Mouse (Mus musculus): ENCODE measurements around the gene Fcrl6. TPM values are rescaled to one million over a fixed set of nuclear protein-coding genes. Genes with fewer than 3 reads are reported as not detected.

Fcrl6 gene
- total RNA-seq (2021), result not detected

GRCm38 (mm10) chr1:172602326-172602725 is at the start of gene Fcrl6:
Fcrl6 (minus strand) TSS chr1:172602551.
- no peak for DNase-seq

DNA sequence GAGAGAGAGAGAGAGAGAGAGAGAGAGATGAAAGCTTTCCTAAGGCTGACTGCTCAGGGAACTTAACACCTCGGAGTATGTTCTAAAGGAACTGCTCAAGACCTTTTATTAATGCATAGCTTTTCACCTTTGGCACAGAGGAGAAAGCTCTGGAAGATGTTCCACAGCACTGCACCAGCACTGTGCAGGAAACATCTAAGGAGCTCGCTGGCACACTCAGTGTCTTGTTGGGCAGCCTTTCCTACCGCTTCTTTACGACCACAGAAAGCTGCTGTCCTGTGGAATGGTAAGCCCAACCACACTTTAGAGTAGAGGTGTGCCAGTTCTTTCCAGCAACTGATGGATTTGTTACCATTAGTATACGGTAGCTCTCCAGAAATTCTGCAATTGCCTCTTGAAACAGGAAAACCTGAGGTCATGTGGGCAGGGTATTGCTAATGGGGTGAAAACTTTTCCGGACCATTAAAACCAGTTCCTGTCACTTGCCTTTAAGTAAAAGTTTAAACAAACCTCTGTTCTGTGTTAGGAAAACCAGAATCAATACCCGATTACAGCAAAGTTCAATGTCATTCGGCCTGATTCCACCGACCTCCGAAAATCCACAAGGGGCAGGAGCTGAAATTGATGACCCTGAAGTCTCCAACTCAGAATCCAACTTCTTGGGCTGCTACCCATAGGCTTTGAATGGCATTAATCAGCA is 49.1 kb upstream of the Fcrl6 start:
- no peak for DNase-seq

DNA sequence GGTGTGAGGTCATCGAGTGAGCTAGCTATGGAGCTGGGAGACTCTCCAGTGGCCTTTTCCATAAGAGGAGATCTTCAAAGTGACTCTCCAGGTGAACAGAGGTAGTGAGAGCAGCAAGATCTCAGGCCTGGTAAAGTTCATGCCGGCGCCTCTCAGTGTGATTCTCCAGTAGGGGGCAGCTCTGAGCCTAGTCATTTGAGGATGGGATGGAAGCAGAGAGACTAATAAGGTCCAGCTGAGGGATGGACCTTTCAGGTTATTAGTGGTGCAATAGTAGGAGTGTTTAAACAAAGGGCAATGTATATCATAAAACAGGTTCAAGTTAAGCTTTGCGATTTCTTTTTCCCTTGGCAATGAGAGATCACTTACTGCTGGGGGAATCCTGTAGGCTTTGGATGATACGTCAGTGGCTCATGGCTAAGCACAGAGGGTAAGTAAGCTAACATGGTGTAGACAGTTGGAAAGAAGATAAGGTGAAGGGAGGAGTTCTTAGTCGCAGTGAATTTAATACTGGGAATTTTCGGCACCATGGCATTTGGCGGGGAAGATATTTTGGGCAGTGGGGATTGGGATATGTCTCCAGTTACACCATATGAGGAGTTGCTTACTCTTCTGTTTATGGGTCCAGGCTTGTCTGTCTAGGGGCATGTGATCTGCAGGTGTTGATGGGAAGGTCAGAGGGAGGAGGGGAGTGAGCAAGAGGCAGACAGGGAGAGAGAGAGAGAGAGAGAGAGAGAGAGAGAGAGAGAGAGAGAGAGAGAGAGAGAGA is 48.4 kb upstream of the Fcrl6 start:
- DNase-seq, result no peak

- no peak for DNase-seq
These were observed 47.0 kb upstream of the Fcrl6 start for GRCm38 (mm10) chr1:172649396-172649795.

DNA sequence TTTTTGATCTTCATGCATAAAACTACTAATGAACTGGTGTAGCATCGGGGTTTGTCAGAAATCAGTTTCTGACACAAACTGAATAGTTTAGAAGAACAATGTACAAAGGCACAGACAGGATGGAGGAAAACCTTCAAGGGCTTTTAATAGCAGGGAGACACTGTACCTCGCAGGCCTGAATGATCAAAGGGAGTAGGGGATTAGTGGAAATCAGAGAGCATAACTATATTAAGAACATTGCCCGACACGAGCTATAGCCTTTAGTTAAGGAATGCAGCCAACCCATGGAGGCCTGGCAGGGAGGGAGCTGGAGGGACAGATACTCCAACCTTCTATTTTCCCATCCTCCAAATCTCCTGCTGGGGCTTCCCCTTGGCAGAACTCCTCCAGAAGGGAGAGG is 44.9 kb upstream of the Fcrl6 start:
- no peak for DNase-seq

DNA sequence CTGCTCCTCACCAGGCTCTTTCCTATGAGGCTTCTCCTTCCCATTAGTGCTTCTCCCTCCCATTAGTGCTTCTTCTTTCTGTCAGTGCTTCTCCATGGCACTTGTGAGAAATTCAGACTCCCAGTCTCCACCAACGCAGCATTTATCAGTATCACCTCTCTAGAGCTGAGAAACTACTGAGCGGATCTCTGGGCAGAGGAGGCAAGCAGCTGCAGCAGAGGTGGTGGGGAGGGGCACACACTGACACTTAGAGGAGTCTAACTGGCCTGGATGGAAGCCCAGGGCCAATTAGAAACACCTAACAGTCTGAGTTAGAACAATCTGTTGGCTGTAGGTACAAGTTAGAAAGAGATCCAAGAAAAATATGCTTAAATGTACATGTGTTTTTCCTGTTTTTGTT is 36.4 kb upstream of the Fcrl6 start:
- no peak for DNase-seq

DNA sequence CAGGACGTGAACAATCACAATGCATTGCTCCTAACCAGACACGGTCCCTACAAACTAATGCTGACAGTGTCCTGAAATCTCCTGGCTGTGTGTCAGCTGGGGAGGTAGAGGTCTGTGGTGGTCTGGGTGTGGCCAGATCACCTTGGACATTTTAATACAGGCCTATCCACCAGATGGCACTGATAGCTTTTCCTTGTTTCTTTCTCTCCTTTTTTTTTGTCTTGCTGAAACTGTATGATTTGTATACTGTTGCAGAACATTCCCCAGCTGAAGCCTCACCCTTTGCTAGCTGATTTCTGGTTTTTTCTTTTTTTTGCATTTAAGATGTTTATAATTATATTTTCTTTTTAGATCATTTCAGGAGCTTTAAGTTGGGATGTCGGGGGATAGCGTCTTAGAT is 35.5 kb upstream of the Fcrl6 start:
- DNase-seq, result no peak

DNA sequence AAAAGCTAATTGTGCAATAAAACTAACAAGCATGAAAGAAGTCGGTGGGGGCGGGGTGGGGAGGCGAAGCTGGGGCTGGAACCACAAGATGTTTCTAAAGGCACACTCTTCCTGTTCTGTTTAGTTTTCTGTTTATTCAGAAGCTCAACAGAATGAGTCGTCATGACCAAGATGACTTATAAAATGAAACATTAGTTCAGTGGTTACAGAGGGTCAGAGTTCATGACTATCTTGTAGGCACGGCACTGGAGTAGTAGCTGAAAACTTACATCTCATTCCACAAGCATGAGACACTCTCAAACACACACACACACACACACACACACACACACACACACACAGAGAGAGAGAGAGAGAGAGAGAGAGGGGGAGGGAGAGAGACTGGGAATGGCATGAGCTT is 33.9 kb upstream of the Fcrl6 start:
- DNase-seq, result no peak

DNA sequence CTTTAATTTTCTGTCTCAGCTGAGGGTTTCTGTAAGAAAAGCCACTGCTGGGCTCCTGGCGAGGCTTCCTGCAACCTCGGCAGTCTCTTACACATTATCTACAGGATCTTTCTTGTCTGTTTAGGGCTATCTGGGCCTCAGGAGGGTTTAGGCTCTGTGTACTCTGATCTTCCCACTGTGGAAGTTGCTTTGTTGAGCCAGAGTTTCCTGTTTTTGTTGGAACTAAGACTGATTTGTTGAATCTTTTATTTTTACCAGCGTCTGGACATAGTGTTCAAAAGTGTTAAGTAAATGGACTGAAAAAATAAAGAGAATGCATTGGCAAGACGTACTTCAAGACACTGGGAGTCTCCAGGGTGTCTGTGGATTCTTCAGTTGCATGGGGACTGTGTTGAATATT is 32.9 kb upstream of the Fcrl6 start:
- no peak for DNase-seq

DNA sequence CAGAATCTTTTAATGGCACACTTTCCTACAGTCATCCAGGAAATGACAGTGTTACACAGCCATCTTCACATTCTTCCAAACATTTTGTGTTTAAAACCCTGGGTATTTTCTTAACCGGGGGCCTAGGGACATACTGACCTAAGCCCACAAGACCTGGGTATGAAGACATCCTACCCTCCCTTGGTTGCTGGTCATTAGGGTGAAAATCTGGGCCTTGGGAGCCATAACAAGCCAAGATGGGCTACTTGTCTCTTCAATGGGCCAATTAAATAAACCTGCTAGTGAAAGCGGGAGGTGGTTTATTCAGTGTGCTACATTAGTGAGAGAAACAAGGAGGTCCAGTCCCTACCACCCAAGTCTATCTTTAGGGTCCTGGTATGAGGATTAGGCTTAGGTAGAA is 31.8 kb upstream of the Fcrl6 start:
- DNase-seq, result no peak

GRCm38 (mm10) chr1:172632451-172633326 is 30.3 kb upstream of the Fcrl6 start, which contains the start of gene Dusp23:
Dusp23 (minus strand) TSS chr1:172632962.
- DNase-seq, result peak; percentile 93 to 94

DNA sequence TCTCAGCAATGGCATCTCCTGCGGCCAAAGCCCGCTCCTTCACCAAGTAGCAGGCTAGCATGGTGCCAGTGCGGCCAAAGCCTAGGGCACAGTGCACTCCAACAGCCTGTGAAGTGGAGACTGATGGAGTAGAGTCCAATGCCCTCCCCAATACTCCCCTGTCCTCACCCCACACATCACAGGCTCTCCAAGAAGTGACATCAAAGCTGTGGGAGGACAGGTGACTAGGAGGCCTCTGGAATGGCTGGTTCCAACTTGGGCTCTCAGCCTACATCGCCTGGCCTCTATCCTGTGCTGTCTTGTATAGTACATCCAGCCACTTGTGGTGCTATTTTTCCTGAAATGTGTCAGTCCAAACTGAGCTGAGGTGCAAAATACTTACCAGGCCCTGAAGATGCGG is 29.4 kb upstream of the Fcrl6 start:
- no peak for DNase-seq

- no peak for DNase-seq
These were observed 27.5 kb upstream of the Fcrl6 start for GRCm38 (mm10) chr1:172629831-172630230.

- no peak for DNase-seq
These were observed 24.0 kb upstream of the Fcrl6 start for GRCm38 (mm10) chr1:172626306-172626705.

GRCm38 (mm10) chr1:172624081-172624480 is 21.7 kb upstream of the Fcrl6 start:
- DNase-seq, result no peak

- DNase-seq, result no peak
These were observed 21.2 kb upstream of the Fcrl6 start for GRCm38 (mm10) chr1:172623599-172623998.

DNA sequence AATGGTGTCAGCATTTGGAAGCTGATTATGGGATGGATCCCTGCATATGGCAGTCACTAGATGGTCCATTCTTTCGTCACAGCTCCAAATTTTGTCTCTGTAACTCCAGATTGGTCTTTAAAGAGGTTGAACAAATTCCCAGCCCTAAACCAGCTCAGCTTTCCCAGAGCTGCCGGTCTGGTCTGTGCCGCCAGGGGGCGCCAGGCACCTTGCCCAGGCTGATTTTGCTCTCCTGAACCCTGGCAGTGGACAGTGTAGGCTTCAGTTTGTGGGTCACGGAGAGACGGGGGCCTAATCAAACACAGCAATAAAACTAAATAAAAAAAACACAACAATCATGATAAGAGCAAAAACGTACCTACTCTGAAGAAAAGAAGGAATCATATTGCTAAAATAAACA is 16.9 kb upstream of the Fcrl6 start:
- peak; percentile 41 to 46 for DNase-seq

DNA sequence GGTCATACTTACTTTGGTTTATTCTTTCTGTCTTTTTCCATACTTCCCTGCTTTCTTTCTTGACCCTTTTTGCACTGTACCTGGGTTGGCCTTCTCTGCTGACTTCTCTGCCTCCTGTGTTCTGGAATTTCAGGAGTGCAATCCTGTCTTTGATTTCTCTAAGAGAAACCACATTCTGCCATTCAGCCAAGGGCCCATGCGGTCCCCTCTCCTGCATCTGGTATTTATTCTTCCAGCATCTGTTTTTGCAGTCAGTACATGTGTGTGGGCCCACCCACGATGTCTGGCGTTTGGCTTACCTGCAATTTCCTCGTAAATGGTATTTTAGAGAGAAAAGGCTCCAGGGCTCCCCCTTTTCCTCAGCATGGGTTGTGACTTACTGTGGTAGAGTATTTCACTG is 15.8 kb upstream of the Fcrl6 start:
- no peak for DNase-seq

GRCm38 (mm10) chr1:172617365-172618076 is 15.2 kb upstream of the Fcrl6 start:
- no peak for DNase-seq

DNA sequence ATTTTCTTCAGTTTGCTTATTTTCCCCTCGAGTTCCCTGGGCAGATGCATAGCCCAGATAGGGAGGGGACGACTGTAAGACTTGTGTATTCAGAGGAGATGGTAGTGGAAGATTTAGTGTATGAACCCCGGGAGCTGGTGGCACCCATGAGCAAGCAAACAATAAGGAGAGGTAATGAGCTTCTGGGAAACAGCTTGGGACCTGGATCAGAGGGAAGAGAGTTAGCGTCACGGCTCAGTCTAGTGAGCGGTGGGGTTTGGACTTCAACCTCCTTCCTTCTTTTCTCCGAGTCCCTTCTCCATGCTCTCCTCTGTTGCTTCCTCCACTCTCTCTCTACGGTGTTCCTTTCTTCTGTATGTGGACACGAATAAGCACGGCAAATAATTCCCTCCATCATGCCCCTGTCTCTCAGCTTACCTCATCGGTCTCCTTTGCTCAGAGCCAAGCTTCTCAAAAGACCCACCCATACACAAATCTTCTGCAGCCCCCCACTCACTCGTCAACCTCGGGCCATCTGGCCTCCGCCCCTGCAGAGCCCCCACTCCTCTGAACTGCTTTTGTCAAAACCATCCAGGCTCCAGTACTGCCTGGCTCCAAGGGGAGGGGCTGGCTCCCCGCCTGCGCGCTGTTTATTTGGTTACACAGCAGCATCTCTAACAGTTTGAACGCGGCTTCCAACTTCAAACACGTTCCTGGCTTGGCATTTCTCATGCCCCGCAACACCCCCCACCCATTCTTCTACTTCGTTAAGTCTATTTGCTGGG is 14.4 kb upstream of the Fcrl6 start:
- DNase-seq, result peak; percentile 38 to 41

DNA sequence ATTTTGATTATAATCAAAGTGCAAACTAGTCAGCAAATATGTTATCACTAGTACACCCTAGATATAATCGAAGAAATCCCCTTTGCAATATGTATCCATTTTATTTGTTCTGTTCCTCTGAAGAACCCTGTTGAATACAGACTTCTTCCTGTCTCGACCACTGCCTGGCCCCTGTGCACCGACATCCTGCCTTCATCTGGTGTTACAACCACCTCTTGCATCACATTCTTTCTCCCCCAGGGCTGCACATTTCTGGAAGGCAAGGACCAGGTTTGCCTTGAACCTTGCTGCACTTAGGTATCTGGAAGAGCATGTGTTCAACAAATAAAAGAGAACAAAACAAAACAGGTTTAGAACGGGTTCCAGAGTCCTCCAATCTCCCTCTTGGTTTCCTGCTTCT is 13.1 kb upstream of the Fcrl6 start:
- no peak for DNase-seq

DNA sequence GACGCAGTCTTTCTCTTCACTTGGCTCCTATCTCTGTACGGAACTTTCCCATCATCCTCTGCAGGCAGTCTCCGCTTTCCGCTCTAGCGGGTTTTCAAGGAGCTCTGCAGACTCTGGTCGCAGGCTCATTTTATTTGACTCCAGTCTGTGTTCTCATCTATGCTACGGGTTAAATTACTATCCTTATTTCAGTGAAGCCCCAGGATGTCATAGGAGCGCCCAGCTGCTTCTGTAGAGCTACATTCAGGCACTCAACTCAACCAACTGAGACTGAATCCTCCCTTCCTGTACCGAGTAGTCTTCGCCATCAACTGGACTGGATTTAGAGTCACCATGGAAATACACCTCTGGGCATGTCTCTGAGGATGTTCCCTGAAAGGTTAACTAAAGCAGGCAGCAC is 12.3 kb upstream of the Fcrl6 start:
- no peak for DNase-seq
